Mouse (Mus musculus): ENCODE measurements around the gene 1700030J22Rik. TPM values are rescaled to one million over a fixed set of nuclear protein-coding genes. Genes with fewer than 3 reads are reported as not detected.

The 1700030J22Rik gene
- total RNA-seq (2021), result 1 to 10 TPM; 1.4 to 1.5 TPM
- long read RNA-seq, experiment 1, result 0 reads
- long read RNA-seq, experiment 2, result 0 reads

DNA sequence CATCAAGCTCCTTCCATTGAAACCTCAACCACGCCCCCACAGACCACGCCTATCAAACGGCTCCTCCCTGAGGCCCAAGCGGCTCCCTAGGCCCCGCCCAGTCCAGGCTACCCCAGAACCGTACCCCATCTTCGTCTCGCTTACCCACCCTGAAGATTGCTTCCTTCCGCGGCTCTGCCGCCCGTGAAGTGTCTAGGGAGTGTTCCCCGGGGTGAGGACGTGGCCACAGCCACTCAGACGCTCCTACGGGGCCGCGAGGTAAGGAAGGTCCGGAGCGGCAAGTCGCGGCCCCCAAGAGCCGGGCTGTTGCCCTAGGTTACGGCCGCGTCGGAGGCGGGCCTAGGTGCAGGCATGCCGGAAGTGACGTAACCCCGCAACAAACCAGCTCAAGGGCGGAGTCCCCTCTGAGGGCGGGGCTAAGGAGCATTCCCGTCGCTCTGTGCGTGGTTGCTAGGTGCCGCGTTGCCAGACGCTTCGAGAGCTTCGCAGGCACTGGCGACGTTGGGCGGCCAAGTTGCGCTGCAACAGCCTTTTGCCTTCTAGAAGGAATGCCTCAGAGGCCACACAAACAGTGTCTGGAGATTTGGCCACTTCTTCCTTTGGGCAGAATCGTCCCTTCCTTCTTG, at the start of gene 1700030J22Rik:
1700030J22Rik (minus strand) TSS at position 329 of the 626 bp plus-strand sequence.
- peak; percentile 95 to 96 for DNase-seq (ENCODE audit: low spot score in 2 of 2)

DNA sequence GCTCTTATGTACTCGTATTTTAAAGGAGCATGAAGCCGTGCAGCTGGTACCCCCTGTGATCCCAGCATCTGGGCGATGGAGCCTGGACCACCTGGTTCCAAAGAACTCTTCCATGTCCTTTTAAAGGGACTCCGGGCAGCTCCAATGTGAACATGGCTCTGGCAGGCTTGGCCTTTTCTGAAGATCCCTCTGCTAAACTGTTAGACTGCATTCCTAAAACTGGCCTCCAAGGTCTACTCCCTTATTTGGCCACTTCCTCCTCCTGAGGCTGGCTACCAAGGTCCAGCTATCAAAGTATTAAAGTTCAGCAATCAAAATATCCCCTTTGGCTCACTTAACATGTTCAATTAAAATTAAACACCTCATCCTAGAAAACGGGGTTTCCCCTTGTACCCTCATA, 48.8 kb upstream of the 1700030J22Rik start:
- no peak for DNase-seq (ENCODE audit: low spot score in 2 of 2)

DNA sequence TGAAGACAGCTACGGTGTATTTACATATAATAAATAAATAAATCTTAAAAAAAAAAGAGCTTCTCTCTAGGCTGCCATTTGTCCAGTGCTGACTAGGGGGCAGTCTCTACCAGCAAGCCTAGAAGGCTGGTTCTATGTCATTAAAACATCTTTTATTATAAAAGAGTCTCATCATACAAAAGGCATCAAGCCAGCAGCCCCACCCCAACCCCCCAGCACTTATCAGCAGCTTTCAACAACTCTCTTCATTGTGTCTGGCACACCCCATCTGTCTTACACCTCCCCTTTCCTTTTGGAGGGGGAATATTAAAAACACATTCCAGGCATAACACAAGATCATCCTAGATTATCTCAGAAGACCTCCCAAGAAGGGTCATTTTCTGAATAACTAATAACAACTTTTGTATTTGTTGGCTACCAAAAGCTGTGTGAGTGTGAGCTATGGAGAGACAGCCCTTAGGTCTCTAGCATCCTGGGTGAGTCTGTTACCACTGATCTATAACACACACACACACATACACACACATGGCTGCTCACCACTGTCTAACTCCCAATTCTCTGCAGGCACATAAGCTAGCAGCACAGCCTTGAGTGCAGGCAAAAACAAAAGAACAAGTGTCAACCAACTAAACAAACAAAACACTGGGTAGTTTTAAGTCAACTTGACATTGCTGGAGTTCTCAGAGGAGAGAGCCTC, 43.7 kb upstream of the 1700030J22Rik start:
- DNase-seq (ENCODE audit: low spot score in 2 of 2), result no peak

DNA sequence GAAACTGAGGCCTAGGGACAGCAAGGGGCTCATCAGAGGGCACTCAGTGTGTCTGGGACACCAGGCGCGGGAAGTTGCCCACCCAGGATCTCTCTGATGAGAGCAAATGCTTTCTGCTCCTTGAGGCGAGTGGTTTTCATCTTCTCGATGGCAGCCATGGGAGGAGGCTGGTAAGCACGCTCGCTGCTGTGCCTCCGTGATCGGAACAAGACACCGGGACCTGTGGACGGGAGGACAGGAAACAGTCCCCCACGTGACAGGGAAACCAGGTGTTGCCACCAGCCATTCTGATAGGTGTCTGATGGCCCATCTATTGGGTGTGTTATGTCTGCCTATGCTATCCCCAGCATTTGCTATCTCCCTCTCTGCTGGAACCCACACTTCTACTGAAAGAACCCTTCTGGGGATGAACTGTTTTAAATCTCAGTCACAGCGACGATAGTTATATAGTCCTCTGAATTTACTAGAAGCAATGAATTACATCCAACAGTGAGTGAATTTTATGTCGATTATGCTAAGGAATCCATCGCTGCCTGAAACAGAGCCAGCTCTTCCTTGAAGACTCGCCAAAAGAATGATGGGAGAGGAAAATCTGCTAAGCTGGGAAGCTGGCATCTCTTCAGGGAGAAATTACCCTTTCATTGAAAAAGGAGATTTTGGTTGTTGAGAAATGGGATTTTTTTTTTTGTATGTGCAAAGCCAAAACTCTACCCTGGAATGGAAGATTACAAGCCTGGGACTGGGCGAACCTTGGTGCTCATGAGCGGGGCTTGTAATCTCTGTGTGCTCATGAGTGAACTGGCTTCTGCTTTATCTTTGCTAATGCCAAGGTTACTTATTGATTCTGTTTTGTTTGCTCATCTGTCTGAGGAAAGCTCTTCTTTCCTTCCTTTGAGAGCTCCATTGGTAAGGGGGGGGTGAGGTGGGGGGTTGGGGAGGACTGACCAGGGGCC, 40.8 kb upstream of the 1700030J22Rik start:
- DNase-seq (ENCODE audit: low spot score in 2 of 2), result no peak

DNA sequence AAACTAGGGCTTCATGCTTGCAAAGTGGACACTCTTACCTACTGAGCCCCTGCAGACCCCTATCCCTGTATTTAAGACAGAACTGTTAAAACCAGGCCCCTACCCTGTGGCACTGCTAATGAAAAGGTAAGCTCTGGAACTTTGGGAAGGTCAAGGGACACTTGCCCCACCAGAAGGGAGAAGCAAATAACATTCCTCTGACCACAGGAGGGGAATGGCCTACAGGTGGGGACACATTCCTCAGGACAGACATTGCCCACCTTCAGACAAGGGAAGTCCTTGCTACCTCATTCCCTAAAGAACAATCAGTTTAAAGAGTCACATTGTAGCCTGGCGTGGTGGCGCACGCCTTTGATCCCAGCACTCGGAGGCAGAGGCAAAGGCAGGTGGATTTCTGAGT, 39.1 kb upstream of the 1700030J22Rik start:
- no peak for DNase-seq (ENCODE audit: low spot score in 2 of 2)

DNA sequence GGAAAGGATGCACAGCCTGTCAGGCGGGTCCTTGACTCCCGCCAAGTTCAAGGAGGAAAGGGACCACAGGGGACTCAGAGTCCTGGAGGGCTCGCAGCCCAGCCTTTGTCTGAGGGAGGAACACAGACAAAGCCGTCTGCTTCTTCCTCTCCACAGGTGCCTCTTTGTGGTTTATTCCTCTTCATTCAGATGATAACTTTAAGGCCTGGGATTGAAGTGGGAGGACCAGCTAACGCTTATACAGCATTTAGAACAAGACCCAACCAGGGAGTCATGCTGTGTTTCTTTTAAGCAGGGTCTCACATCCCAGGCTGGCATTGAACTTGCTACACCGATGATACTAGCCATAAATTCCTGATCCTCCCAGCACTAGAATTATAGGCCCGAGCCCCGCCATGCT, 38.2 kb upstream of the 1700030J22Rik start:
- DNase-seq (ENCODE audit: low spot score in 2 of 2), result no peak

DNA sequence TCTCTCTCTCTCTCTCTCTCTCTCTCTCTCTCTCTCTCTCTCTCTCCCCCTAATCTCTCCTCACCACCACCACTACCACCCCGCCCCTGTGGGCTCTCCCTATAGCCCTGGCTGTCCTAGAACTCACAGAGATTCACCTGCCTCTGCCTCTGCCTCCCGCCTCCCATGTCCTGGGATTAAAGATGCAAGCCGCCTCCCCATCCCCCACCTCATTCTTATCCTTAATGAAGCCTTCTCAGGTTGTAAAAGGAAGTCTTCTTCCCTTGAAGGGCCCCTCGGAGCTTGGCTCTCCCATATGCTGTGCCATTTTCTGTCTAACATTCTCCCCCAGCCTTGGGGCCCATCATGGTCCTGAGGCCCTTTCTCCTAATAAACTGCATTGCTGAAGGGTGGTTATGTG, 36.9 kb upstream of the 1700030J22Rik start:
- DNase-seq (ENCODE audit: low spot score in 2 of 2), result no peak

DNA sequence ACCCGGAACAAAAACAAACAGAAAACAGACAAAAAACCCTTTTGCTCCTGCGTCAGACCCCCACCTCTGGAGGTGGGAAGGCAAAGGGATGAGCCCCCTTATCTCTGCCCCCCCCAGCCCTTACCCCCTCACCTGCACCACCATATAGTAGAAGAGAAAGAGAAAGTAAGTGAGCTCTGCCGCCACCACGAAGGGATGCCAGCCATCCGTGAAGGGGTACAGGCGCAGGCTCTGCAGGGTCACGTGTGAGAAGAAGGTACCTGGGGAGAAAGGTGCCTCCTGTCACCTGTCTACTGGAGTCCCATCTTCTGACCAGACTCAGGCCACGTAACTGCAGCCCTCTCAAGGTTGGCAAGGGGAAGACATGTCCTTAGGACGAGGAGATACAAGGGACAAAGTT, 32.6 kb upstream of the 1700030J22Rik start:
- no peak for DNase-seq (ENCODE audit: low spot score in 2 of 2)

DNA sequence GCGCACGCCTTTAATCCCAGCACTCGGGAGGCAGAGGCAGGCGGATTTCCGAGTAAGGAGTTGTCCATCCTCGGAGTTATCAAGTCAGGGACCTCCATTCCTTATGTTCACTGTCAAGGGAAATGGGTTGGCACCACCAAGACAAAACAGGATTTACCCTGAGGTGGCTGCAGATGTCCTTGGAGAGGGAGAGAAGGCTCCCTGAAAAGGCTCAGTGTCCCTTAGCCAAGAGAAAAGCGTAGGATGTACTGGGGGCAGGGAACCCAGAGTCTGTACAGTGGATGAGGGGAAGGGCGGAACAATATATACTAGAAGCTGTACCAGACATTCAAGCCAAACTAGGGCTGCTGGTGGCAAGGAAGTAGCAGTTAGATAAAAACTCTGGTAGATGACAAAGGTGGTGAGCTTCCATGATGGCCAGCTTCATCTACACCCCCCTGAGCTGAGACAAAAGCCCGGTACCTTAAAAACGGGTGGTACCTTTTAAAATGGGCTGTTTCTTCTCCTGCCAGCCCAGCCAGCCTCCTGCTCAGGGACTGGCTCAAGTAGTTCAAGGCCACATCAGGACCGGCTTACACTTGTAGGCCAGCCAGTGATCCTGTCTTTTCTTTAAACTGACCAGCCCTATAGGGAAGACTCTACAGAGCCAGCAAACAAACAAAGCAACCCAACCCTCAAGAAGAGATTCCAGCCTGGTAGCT, 15.4 kb upstream of the 1700030J22Rik start:
- no peak for DNase-seq (ENCODE audit: low spot score in 2 of 2)

DNA sequence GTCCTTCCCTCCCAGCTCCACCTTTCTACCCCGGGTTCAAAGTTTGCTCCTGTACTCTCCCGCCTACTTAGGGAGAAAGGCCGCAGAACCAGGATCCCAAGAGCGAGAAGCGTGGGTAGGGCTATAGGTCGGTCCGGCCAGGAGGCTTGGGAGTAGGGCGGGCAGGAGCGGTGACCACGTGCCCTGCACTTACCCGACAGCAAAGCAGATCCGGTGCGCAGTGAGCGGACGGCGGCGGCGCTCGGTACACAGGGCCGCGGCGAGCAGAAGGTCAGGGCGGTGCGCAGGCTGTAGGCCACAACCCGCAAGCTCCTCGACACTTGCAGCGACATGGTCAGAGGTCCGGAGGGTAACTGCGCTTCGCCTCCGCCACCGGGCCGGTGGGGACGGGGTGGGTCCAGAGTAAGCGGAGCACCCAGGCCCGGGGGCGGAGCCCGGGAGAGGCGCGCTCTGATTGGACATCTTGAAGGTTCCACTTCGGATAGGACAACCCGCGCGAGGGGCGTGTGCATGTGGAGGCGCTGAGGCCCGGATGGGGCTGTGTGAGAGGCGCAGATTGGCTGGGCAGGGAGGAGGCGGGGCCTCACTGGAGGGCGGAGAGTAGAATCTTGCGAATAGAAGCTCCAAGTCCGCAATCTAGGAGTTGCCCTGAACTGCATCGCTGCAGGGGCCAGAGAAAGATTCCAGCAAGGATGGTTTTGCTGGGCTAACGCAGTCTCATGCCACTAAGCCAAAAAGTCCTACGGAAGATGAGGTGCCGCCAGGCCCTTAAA, 14.5 kb upstream of the 1700030J22Rik start, which contains the start of gene Gcsh:
Gcsh (minus strand) TSS at position 443 of the 773 bp plus-strand sequence.
- DNase-seq (ENCODE audit: low spot score in 2 of 2), result peak; percentile 94 to 95

DNA sequence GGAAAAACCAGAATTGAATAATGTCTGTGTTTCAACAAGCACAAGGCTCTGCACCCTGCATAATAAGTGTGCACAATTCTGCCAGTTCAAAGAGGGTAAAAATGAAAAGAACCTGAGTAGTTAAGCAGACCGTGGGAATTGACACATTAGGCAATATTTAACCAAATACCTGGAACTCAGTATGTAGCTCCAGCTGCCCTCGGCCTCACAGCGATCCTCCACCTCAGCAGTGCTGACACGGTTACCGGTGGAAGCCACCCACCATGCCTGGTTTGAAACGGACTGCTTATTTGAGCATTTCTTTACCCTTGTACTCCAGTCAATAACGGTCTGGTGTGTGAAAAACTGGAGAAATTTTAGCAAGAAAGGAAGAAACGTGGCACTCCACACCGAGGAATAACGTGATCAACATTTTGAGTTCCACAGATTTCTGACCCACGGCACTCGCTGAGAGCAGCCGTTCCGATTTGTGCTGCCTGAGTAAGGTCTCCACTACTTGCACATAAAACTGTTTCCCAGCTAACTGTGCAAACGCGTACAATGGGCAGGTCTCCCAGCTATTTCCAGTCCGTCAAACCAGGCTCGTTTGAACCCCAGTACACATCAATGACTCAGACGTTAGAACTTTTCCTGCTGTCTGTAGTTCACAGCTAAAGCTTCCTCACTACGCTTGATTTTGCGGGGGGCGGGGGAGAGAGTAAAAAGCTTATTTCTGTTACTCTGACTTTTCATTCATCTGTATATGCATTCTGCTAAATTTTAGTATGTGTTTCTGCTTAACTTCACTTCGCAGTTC, 13.6 kb upstream of the 1700030J22Rik start:
- DNase-seq (ENCODE audit: low spot score in 2 of 2), result no peak

DNA sequence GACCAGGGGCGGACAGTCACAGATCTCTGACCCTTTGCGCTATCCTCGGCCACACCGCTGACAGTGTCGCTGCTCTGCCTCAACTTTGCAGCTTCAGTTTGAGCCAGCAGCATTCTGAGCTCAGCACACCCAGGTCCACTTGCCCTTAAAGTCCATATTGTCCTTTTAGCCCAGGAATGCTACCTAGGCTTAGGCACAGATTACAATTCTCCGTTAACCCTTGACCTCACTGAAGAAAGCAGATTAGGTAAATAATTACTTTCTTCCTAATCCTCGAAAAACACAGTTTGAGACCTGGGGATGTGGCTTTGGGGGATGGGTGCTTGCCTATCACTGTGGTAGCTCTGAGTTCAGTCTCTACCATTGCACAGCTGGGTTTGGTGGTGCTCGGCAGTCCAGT, 12.5 kb upstream of the 1700030J22Rik start:
- DNase-seq (ENCODE audit: low spot score in 2 of 2), result no peak

DNA sequence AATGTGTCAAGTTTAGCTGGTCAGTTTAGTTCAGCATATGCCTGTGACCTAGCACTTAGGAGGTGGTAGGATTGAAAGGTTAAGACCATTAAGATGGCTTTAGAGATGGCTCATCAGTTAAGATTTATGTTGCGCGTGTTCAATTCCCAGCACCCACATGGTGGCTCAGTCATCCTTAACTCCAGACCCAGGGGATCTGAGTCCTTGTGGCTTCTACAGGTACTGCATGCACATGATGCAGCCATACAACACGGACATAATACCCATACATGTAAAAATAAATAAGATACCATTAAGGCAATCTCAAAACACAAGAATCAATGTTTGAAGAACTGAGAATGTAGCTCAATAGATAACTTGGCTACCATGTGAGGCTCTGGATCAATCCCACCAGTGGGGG, 11.1 kb upstream of the 1700030J22Rik start:
- no peak for DNase-seq (ENCODE audit: low spot score in 2 of 2)

DNA sequence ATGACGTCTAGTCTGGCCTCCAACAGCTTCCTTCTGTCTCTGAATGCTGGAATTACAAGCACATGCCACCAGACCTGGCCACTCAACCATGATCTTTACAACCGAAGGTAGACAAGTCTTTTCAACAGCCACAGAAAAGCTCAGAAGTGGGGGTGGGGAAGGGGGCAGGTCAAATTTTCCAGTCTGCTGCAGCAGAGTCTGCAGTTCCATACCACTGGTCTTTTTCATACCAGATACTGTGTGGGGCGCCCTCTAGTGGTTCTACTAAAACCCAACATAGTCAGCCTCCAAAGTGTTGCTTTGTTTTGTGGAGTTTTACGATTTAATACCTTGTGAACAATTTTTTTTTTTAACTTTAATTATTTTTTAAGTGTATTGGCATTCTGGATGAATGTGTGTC, 1.4 kb upstream of the 1700030J22Rik start:
- DNase-seq (ENCODE audit: low spot score in 2 of 2), result peak; percentile 37 to 40

DNA sequence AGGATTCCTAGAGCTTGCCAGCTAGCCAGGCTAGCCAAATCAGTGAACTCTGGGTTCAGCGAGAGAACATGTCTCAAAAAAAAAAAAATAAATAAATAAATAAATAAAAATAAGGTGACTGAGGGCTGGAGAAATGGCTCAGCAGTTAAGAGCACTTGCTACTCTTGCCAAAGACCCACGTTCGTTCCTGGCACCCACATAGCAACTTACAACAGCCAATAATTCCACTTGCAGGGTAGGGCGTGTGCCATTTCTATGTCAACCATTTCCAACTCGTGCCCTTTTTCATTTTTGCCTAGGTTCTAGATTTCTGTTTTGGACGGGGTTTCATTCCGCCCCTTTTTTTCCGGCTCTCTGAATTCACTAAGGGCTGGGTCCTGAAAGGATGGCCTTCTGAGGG, 707 bp downstream of the 1700030J22Rik start:
- DNase-seq (ENCODE audit: low spot score in 2 of 2), result no peak

DNA sequence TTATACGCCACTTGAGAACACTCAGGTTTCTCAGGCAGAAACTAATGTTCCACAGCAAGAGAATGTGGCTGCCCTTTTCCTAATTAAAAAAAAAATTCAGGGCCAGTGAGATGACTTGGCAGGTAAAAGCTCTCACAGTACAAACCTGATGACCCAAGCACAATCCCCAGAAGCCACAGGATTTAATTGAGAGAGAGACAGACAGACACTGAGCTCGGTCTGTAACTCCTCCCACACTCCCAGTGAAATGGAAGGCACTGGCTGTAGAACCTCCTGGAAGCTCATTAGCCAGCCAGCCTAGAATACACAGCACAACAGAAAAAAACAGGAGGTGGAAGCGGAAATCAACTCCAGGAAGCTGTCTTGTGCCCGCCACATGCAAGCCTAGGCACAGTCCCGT, 3.2 kb downstream of the 1700030J22Rik start:
- DNase-seq (ENCODE audit: low spot score in 2 of 2), result no peak

DNA sequence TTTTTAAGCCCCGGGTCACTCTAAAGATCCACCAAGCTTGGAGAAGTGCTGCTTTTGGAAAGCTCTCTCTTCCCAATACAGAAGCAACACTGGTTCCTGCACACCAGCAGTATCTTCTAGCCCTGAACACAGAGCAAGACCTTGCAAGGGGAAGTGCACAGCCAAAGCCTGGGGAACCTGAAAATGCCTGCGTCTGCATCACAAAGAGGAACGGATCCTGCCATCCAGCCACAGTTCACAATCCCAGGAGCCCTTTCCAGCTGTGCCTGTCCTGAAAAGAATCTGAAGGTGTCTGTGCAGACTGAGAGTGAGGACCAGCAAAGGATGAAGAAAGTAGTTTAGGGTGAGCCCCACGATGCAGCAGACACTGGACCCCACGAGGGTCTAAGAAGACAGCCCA, 3.7 kb downstream of the 1700030J22Rik start:
- no peak for DNase-seq (ENCODE audit: low spot score in 2 of 2)

DNA sequence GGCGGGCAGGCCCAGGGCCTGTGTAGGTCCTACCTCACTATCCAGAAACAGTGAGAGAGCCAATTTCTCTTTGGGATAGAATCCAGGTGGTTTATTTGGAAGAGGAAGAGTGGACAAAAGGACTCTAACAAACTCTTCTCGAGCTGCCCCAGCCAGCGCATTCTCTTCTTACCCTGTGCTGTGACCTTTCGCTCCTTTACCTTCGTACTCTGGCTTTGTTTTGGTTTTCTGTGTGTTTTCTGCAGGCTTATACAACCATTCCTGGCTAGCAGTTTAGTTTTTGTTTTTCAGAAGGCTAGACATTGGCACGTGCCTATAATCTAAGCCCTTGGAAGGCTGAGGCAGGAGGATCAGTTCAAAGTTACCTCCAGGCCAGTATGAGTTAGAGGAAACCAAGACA, 9.2 kb downstream of the 1700030J22Rik start:
- no peak for DNase-seq (ENCODE audit: low spot score in 2 of 2)

DNA sequence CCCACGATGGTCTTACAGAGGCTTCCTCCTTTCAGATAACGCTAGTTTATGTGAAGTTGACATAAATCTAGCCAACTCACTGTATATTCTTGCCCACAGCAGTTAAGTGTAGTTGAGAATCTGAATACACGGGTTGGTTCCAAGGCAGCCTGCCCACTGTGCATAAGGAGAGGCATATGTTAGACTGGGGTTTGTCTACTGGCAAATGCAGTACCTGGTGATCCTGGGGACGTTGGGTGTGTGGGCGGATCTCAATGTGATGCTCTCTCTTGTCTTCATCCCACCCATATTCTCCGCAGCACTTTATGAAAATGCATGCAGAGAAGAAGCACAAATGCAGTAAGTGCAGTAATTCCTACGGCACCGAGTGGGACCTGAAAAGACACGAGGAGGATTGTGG, 24.3 kb downstream of the 1700030J22Rik start:
- no peak for DNase-seq (ENCODE audit: low spot score in 2 of 2)
